Mouse (Mus musculus) erythroblast, embryonic 14.5 days (primary cell): ENCODE measurements around the gene Fahd1.

ENCODE experiments used
- GATA1 ChIP-seq: IDR thresholded peaks from 2 replicates; pipeline ENCODE4 v1.6.1; 2012; ENCODE audit warnings: low read length, inconsistent platforms, mixed read lengths
- TAL1 ChIP-seq: IDR thresholded peaks from 3 replicates; pipeline ENCODE4 v1.6.1; 2012; ENCODE audit warnings: low read length, inconsistent platforms, mixed read lengths

- TF ChIP-seq TAL1: no peak
- TF ChIP-seq GATA1: no peak
Measured at GRCm38 (mm10) chr17:24860076-24860475, 9.9 kb upstream of the Fahd1 start.
